8 mouse cellular contexts compared by ENCODE assay signal in the genomic region with DNA sequence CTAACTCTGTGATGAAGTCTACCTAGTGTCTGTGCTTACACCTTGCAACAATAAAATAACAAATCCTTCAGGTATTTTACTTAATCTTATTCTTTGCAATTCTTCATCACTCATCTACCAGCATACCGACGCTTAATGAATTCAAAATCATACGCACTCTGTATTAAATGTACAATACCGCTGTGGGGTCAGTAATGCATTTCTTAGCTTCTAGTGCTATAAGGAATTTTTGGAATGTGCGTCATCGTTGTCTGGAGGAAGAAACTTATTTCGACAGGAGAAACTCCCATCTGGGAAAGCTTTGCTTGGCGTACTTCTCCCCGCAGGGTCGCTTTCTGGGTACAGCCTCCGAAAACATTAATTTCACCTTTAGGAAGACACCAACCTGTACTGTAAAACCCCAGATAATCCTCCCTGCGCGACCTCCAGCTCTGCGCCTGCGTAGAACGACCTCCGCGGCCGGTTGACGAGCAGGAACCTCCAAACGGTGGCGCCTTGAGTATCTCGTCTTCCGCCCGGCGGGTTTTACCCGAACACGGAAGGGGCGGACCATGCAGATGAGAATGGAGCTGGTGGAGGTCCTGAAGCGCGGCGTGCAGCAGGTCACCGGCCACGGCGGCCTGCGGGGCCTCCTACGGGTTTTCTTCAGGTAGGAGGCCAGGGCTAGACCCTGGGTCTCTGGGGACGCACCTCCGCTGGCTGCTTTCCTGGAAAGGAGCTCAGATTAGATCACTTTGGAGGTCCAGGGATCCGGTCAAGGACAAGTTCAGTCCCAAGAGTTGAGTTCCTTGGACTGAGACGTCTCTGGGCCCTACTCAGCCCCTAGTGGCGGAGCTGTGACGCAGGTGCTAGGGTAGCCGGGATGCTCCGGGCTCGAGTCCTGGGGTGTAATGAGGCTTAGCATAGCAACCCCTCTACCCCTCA. TPM values are rescaled to one million over a fixed set of nuclear protein-coding genes. Genes with fewer than 3 reads are reported as not detected.
A peak's percentile ranks its signal among the peaks of the same experiment; 100 is the strongest.
DNase-seq lines count a peak whose midpoint lies in the region; ATAC-seq and TF ChIP-seq lines count a peak whose summit lies in the region.

A gene (plus strand): TSS at position 239 of the 924 bp plus-strand sequence.

- WGBS in forebrain, embryonic 10.5 days: under 1% methylated on average over 46 of the region's 46 CpGs
- under 1% methylated on average over 46 of the region's 46 CpGs for WGBS in heart, embryonic 15.5 days
- WGBS in liver, embryonic 14.5 days (ENCODE audit: insufficient replicate concordance): under 1% methylated on average over 46 of the region's 46 CpGs
- WGBS in neural tube, embryonic 11.5 days: 1% methylated on average over 46 of the region's 46 CpGs
- under 1% methylated on average over 46 of the region's 46 CpGs for WGBS in stomach, postnatal 0 days

- H3K4me1 ChIP-seq in forebrain, embryonic 10.5 days: peaks cover 22% of the 10 kb centered on the region
- H3K4me1 ChIP-seq in heart, embryonic 15.5 days (replicated peaks): peaks cover 18% of the 10 kb centered on the region
- peaks cover 3 to 5% of the 10 kb centered on the region in 2 experiments; a peak in 3 of 4 replicates for H3K4me1 ChIP-seq in liver, embryonic 14.5 days (replicated peaks; ENCODE audit: control insufficient read depth in 2 of 2, insufficient read depth in 2 of 2, low read length in 1 of 2)
- 0 out of 2 replicates have a peak, but pooled peaks cover 2% of the 10 kb centered on the region for H3K4me1 ChIP-seq in neural tube, embryonic 11.5 days (ENCODE audit: control insufficient read depth, insufficient read depth, low read length)
- no peaks in the 10 kb centered on the region for H3K4me1 ChIP-seq in stomach, postnatal 0 days (replicated peaks; ENCODE audit: control insufficient read depth, insufficient read depth)

- DNase-seq in CD8-positive naive resting alpha-beta T cell, adult 2 months (ENCODE audit: low read depth in 2 of 2, low spot score in 2 of 2): peak; percentile 94
- DNase-seq in c-Kit-positive CD71-negative TER-119-negative erythroid progenitor cells, embryonic 14.5 days (ENCODE audit: low read depth): peak; percentile 91
- DNase-seq in forebrain, embryonic 10.5 days (ENCODE audit: extremely low spot score, low spot score): peak; percentile 96
- peak; percentile 96 to 97 for DNase-seq in kidney, postnatal 25 days
- peak; percentile 85 to 87 (median 86) for DNase-seq in liver, embryonic 14.5 days (ENCODE audit: low read depth in 3 of 3, low spot score in 3 of 3)
- peak; percentile 95 for DNase-seq in neural tube, embryonic 11.5 days (ENCODE audit: low spot score)
- DNase-seq in stomach, postnatal 0 days (ENCODE audit: low spot score): peak; percentile 94

- no peaks in the 10 kb centered on the region for H3K9me3 ChIP-seq in forebrain, embryonic 10.5 days
- no peaks in the 10 kb centered on the region for H3K9me3 ChIP-seq in heart, embryonic 15.5 days (replicated peaks)
- no peaks in the 10 kb centered on the region for H3K9me3 ChIP-seq in liver, embryonic 14.5 days (ENCODE audit: control insufficient read depth, low read length)
- no peaks in the 10 kb centered on the region for H3K9me3 ChIP-seq in neural tube, embryonic 11.5 days (ENCODE audit: control insufficient read depth, low read length)
- no peaks in the 10 kb centered on the region for H3K9me3 ChIP-seq in stomach, postnatal 0 days (ENCODE audit: control insufficient read depth, low read length)

- no peaks in the 10 kb centered on the region for H3K27me3 ChIP-seq in forebrain, embryonic 10.5 days (ENCODE audit: poor library complexity, severe bottlenecking)
- H3K27me3 ChIP-seq in heart, embryonic 15.5 days: no peaks in the 10 kb centered on the region
- H3K27me3 ChIP-seq in liver, embryonic 14.5 days (ENCODE audit: control insufficient read depth, insufficient read depth, low read length): no peaks in the 10 kb centered on the region
- H3K27me3 ChIP-seq in neural tube, embryonic 11.5 days (ENCODE audit: control insufficient read depth, insufficient read depth, low read length): no peaks in the 10 kb centered on the region
- H3K27me3 ChIP-seq in stomach, postnatal 0 days (ENCODE audit: control insufficient read depth, insufficient read depth, low read length): no peaks in the 10 kb centered on the region

- peak within 1 kb of the TSS; percentile 94 for H3K27ac ChIP-seq in forebrain, embryonic 10.5 days
- H3K27ac ChIP-seq in heart, embryonic 15.5 days: peak within 1 kb of the TSS; percentile 91
- H3K27ac ChIP-seq in liver, embryonic 14.5 days: peak within 1 kb of the TSS; percentile 5; the same call in 1 of the 2 replicates
- no peak within 1 kb of the TSS for H3K27ac ChIP-seq in neural tube, embryonic 11.5 days (ENCODE audit: low read depth, low read length)
- H3K27ac ChIP-seq in stomach, postnatal 0 days (replicated peaks): peak within 1 kb of the TSS; percentile 84

- peak; percentile 77 for TF ChIP-seq CTCF in liver, embryonic 14.5 days (IDR thresholded peaks at IDR 0.05; ENCODE audit: low read depth)
- peak; percentile 74 for TF ChIP-seq CTCF in stomach, postnatal 0 days (IDR thresholded peaks at IDR 0.05; ENCODE audit: low read depth)

- no peak for TF ChIP-seq EP300 in liver, embryonic 14.5 days (IDR thresholded peaks at IDR 0.05; ENCODE audit: low read depth)
- no peak for TF ChIP-seq EP300 in stomach, postnatal 0 days (optimal IDR thresholded peaks at IDR 0.05)

- H3K4me3 ChIP-seq in forebrain, embryonic 10.5 days: peak within 1 kb of the TSS; percentile 81
- H3K4me3 ChIP-seq in heart, embryonic 15.5 days: peak within 1 kb of the TSS; percentile 74
- H3K4me3 ChIP-seq in liver, embryonic 14.5 days (ENCODE audit: insufficient read depth in 1 of 2, low read depth in 2 of 2, low read length in 2 of 2): peak within 1 kb of the TSS; percentile 74 to 84
- peak within 1 kb of the TSS; percentile 54 for H3K4me3 ChIP-seq in neural tube, embryonic 11.5 days (ENCODE audit: low read depth, low read length)
- H3K4me3 ChIP-seq in stomach, postnatal 0 days (ENCODE audit: low read depth, low read length): peak within 1 kb of the TSS; percentile 87

- H3K4me2 ChIP-seq in heart, embryonic 15.5 days: peak within 1 kb of the TSS; percentile 79
- peak within 1 kb of the TSS; percentile 90 for H3K4me2 ChIP-seq in liver, embryonic 14.5 days (ENCODE audit: low read depth)
- peak within 1 kb of the TSS; percentile 57 for H3K4me2 ChIP-seq in neural tube, embryonic 11.5 days (ENCODE audit: low read depth)
- peak within 1 kb of the TSS; percentile 72 for H3K4me2 ChIP-seq in stomach, postnatal 0 days (replicated peaks; ENCODE audit: low read depth)

- H3K9ac ChIP-seq in heart, embryonic 15.5 days: peak within 1 kb of the TSS; percentile 76
- peak within 1 kb of the TSS; percentile 61 for H3K9ac ChIP-seq in liver, embryonic 14.5 days (replicated peaks)
- H3K9ac ChIP-seq in neural tube, embryonic 11.5 days (ENCODE audit: low read length): peak within 1 kb of the TSS; percentile 53
- H3K9ac ChIP-seq in stomach, postnatal 0 days (ENCODE audit: low read length): peak within 1 kb of the TSS; percentile 78

- ATAC-seq in heart, embryonic 15.5 days (replicated peaks; ENCODE audit: insufficient number of reproducible peaks, insufficient read depth, low FRiP score, low read depth): peak; percentile 97
- peak; percentile 96 for ATAC-seq in liver, embryonic 14.5 days (ENCODE audit: insufficient read depth)
- ATAC-seq in neural tube, embryonic 11.5 days (ENCODE audit: insufficient read depth, low FRiP score, low TSS enrichment): peak; percentile 94
- ATAC-seq in stomach, postnatal 0 days (ENCODE audit: low FRiP score, low TSS enrichment): peak; percentile 98

- peaks cover 57% of the 10 kb centered on the region for H3K36me3 ChIP-seq in forebrain, embryonic 10.5 days (replicated peaks)
- H3K36me3 ChIP-seq in heart, embryonic 15.5 days: peaks cover 29% of the 10 kb centered on the region
- peaks cover 7% of the 10 kb centered on the region for H3K36me3 ChIP-seq in liver, embryonic 14.5 days (replicated peaks; ENCODE audit: control insufficient read depth, insufficient read depth, low read depth)
- no peaks in the 10 kb centered on the region; the same call in 1 of the 2 replicates for H3K36me3 ChIP-seq in neural tube, embryonic 11.5 days (ENCODE audit: control insufficient read depth, insufficient read depth, low read length)
- peaks cover 9% of the 10 kb centered on the region; the same call in 1 of the 2 replicates for H3K36me3 ChIP-seq in stomach, postnatal 0 days (ENCODE audit: control insufficient read depth, insufficient read depth, low read length)

RNA-seq across cellular contexts. Expression of the gene that starts here (rescaled TPM):
- 575 and 590 TPM in 2 replicates for polyA plus RNA-seq in forebrain, embryonic 10.5 days (2016; fragmentation: Nextera tagmentation; extraction: Ambion mirVana)
- 482 and 617 TPM in 2 replicates for polyA plus RNA-seq in heart, embryonic 15.5 days (2015; fragmentation: Nextera tagmentation; extraction: Ambion mirVana)
- 69.1 and 80.2 TPM in 2 replicates for polyA plus RNA-seq in liver, embryonic 14.5 days (2012; rRNA removed)
- polyA plus RNA-seq in liver, embryonic 14.5 days (2014; fragmentation: Nextera tagmentation; extraction: Ambion mirVana): 213 and 217 TPM in 2 replicates
- 464 and 476 TPM in 2 replicates for polyA plus RNA-seq in neural tube, embryonic 11.5 days (2014; fragmentation: Nextera tagmentation; extraction: Ambion mirVana)
- 409 and 448 TPM in 2 replicates for polyA plus RNA-seq in stomach, postnatal 0 days (2015; fragmentation: Nextera tagmentation; extraction: Ambion mirVana)
